Mouse (Mus musculus) regulatory T cell (primary cell): Measurements from ENCODE around the gene Ccdc85c.

Source experiments
- in situ Hi-C: fragments of 300-600 bp; cut with MboI, MseI; formaldehyde crosslinking; loops from one replicate; pipeline ENCODE4 v1.15.1; 2025; ENCODE audit warnings: high pct_unique_total_duplicates

The Ccdc85c gene

DNA sequence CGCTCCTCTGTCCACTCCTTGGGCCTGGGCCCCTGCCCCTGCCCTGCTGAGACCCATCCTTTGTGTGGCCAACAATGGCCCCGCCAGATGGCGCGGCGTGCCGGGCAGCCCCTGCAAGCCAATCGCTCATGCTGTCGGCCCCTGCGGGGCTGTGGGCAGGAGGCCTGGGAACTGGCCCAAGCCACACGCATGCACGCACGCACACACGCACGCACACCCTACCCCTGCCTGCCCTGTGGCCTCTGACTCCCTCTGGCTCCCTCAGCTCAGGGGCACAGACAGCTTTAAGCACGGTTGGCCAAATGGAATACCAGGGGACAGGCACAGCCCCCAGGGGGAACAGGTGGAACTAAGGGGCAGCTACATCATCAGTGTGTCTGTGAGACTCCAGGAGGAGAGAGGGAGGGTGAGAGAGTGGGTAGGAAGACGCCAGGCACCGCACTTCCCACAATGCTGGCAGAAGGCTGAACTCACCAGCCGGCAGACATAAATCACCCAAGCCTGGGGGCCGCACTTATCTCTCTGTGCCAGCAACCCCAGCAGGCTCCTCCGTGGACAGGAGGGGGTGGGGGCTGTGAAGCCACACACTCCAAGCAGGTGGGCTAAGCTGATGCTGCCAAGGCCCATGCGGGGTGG is 34.2 kb downstream of the Ccdc85c start:
- in situ Hi-C loops = loop anchor here (25.0 kb wide), 1 partner anchor 1921 kb away; no protein-coding TSS in a partner anchor

DNA sequence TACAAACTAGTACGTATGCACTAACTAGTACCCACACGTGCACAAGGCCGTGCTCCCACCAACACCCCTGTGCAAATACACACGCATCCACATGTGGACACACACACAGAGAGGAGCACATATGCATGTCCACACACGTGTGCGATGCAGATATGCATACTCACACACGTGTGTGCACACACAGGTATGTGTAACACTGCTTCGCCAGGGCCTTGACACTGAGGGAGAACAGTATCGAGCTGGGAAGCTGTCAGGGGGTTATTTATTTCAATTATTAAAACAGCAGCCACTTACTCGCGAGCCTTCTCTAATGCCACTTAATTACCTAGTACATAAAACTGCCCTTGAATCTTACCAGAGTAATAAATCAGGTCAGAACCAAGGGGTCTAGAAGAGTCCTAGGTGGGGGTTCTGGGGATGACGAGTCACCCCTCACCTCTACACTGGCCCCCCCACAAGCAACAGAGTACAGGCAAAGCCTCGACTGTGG is 34.8 kb downstream of the Ccdc85c start:
- in situ Hi-C loops = loop anchor here (25.0 kb wide), 1 partner anchor 1922 kb away; no protein-coding TSS in a partner anchor

DNA sequence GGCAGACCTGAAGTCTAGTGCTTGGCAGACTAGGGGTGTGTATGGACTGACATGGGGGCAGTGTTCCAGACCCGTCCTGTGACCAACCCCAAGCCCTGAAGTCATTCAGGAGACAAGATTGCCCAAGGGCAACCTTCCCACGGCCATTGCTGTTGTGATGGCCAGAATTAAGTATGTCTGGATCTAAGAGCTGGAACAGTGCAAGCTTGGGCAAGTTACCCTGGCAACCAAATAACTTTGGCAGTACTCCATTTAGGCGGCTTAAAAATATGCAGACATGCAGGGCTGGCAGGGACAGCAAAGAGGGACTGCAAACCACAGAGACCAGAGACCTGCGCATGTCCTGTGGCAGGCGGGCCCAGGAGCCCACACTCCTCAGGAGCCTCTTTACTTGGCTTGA is 35.8 kb downstream of the Ccdc85c start:
- in situ Hi-C loops = loop anchor here (10.0 to 25.0 kb wide), 2 partner anchors 55 to 1923 kb away; no protein-coding TSS in a partner anchor

DNA sequence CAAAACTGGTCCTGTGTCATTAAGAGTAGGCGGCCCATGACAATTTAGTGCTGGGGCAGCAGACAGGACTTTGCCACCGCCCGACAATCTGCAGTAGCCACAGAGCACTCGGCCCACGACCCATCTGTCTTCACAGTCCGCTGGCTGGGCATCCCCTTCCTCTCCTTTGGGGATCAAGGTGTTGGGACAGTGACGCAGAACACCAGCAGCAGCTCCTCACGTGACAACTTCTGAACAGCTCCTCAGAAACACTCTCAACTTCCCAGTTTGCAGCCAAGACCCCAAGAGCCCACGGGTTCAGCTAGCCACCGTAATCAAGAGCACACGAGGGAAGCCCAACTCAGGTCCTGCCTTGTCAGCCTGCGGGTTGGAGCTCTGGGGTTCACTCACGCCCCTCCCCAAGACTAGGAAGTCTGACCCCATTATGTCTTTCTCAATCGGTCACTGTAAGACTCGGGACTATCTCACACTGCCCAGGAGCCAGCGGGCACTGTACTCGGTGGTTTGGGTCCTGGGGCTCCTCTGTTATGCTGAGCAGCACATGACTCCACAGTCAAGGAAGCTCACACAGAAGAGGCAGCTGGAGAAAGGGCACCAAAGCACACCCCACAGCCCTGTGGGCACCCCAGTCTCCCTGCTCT is 36.7 kb downstream of the Ccdc85c start:
- in situ Hi-C loops = loop anchor here (10.0 to 25.0 kb wide), 2 partner anchors 56 to 1924 kb away; no protein-coding TSS in a partner anchor

DNA sequence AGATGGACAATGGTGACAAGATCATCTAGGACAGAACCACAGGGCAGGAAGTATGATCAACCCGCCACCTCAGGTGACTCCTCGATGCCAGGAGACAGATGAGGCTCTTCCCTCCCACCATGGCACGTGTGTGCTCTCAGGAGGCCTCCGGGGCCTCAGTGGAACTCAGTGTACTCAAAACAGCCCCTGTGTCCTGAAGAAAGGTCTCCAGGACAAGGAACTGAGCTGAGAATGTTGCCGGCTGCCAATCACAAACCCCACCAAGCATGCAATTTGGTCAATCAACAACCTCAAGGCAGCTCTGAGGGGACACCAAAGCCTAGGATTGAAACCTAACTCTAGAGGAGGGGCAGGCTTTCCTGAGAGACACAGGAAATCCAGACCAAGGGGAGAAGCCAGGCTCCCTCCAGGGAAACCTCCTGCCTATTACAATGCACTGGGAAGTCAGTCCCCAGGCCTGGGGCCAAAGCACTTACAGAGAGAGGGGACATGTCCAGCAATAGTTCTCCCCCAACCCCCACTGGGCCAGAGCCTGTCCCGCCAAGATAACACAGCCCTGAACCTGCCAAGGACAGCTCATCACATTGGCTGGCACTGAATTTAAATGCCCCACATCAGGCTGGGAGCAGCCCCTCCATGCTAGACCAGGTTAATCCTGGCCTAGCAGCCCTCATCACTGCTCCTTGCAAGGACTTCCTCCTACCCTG is 37.8 kb downstream of the Ccdc85c start:
- in situ Hi-C loops = loop anchor here (10.0 to 25.0 kb wide), 2 partner anchors 57 to 1925 kb away; no protein-coding TSS in a partner anchor

DNA sequence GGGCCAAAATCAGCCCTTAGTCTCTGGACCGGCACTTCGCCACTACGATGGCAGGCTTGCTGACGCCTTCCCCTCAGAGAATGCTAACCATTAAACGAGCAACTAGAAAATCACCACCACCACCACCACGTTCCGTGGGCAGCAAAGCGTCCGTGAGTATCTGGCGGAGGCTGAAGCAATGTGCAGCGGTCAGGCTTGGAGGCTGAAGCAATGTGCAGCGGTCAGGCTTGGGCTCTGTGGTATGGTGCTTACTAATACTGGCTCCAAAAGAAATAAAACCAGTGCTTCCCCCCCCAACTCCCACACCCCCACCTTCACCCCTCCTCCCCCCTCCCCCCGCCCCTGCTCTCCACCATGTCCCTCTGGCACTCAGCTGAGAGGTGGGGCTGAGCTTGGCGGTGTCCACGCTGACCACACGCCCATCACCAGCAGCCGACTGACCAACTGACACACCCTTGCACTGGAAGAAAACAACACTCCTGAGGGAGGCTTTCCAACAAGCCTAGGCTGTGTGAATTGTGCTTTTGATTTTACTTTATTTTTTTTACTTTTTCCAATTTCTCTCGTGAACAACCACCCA is 39.2 kb downstream of the Ccdc85c start:
- in situ Hi-C loops = loop anchor here (10.0 to 25.0 kb wide), 2 partner anchors 59 to 1926 kb away; no protein-coding TSS in a partner anchor

DNA sequence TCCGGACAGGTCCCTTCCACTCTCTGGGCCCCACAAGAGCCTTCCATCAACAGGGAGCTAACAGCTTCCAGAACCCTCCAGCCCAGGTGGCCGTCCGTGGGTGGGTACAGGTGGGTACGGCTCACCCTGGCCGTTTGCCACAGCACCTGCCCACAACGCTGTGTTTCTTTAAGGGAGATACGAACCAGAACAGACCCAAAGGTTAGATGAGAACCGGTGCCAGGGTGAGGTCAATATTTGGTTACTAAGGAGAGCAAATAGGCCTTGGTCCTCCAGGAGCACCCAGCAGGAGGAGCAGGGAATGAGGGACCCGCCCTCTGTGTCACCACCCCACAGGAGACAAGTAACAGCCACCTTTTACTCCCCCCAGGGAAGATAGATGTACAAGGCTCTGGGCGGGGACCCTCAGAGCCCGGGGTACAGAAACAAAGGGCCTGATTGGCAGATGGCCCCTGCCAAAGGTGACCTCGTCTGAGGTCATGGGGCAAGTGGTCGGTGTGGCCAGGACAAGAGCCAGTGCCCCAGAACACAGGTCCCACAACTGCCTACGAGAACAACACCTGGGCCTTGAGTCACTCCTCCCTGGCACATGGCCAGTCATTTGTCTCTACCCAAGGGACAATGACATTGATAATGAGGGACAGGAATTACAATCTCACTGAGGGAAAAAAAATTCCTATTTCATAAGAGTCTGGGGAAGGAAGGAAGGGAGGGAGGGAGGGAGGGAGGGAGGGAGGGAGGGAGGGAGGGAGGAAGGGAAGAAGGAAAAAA is 40.2 kb downstream of the Ccdc85c start:
- in situ Hi-C loops = loop anchor here (10.0 to 25.0 kb wide), 2 partner anchors 60 to 1927 kb away; no protein-coding TSS in a partner anchor

DNA sequence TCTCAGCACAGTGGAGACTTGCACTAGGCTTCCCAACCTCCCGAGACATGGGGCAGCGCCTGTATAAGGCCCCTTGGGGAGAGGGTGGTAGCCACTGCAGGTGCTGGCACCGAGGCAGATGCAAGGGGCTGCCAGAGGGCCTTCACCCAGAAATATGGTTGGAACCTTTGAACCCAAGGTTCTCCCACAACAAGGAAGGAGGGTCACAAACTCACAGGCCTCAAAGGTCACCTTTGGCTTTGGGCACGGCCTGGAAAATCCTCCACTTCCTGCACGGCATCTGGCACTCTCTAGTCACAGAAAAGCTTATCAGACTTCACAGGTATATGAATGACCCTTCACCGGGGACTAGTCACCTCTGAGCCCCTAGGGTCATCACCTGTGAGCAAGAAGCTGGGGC is 41.5 kb downstream of the Ccdc85c start:
- in situ Hi-C loops = loop anchor here (10.0 to 25.0 kb wide), 2 partner anchors 61 to 1929 kb away; no protein-coding TSS in a partner anchor

DNA sequence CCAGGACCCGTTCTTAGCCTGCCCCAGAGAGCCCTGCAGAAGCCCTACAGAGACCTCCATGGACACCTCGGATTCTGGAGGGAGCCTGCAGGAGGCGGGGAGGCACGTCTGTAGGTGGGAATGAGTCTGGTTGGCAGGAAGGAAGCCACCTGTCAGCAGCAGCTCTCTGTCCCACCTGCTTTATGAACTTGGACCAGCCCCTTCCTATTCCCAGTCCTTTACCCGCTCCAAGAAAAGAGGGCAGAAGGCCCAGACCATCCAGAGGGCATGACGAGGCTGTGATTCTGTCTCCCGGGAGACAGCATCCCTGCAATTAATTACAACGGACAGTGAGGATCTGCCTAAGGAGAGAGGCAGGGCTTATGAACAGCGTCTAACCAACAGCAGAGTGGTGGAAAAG is 43.3 kb downstream of the Ccdc85c start:
- in situ Hi-C loops = loop anchor here (10.0 to 25.0 kb wide), 2 partner anchors 63 to 1930 kb away; no protein-coding TSS in a partner anchor

DNA sequence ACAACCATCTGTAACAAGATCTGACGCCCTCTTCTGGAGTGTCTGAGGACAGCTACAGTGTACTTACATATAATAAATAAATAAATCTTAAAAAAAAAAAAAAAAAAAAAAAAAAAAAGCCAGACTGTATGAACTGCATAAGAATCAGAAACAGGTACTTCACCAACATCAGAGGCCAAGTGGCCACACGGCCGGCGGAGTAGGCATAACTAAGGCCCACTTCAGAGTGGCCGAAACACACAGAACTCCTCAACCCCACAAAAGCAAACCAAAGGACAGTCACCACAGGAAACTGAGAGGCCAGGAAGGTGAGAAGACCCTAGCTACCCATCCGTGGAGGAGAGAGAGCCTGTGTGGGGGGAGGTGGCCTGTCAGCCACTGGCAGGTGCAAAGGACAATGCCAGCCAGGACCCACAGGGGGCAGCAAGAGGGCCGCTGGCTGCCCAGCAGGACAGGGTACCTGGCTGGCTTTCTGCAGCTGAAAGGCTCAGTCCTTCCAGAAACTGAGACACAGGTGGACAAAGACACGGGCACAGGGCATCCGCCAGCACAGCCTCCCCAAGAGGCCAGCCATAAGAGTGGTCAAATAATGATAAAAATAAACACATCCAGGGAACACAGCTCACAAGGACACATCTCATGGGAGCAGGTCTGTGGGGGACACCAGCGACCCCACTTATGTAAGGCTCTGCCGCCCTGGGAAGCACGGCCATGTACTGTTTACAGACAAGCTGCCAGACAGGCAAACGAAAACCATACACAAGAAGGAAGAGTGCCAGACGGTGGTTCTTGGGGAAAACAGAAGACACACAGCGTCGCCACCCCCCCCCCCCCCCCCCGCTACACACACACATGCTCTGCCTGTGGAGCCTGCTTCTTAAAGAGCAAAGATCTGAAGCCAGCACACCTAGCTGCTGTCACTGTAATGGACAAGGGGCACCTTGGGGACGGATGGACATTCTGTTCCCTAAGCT is 44.1 kb downstream of the Ccdc85c start:
- in situ Hi-C loops = loop anchor here (10.0 to 25.0 kb wide), 2 partner anchors 64 to 1931 kb away; no protein-coding TSS in a partner anchor

DNA sequence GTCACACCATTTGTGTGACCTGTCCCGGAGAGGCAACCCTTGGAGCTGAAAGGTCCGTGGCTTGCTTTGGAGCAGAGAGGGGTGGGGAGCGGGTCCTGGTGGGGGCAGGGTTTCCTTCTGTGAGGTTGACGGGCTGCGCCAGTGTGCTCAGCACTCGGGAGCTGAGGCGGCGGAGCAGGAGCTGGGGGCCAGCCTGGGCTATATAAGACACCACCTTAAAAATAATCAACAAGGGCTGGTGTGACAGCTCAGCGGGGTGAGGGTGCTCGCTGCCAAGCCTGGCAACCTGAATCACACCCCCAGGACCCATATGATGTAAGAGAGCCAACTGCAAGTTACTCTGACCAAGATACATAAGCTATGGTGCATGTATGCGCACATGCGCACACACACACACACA is 45.1 kb downstream of the Ccdc85c start:
- in situ Hi-C loops = loop anchor here (10.0 to 25.0 kb wide), 2 partner anchors 65 to 1932 kb away; no protein-coding TSS in a partner anchor

DNA sequence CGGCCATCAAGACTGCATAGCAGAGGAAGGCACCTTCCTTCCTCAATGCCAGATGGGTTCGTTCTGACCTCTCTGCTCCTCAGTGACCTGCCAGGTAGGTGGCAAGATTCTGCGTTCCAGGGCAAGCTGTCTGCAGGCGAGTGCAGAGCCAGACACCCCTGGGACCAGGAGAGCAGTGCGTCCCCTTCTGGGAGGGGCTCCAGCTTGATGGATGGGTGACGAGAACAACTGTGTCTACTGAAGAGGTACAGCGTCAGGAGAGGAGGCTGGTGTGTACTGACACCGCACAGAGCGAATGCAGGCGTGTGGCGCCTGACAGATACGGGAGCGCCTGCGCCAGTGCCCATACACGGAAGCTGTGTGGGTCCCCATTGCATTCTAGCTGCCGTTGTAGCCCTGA is 47.7 kb downstream of the Ccdc85c start:
- in situ Hi-C loops = loop anchor here (25.0 kb wide), 1 partner anchor 1935 kb away; no protein-coding TSS in a partner anchor

DNA sequence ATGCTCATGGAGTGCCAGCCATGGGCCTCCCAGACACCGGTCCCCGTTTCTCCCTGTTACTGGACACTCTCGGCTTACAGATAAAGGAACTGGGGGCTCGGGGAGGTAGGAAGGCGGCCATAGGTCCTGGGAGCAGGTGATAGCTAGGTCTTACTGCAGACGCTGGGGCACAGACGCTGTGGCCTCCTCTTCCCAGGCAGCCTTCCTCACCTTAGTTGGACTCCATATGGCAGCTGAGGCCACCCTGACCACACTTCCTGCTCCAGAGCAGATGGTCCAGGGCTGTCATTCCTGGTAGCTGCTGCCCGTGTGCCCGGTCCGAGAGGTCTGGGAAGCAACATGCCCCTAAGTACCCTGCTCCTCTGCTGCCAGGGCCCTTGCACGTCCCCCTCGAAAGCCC is 48.3 kb downstream of the Ccdc85c start:
- in situ Hi-C loops = loop anchor here (25.0 kb wide), 1 partner anchor 1935 kb away; no protein-coding TSS in a partner anchor

DNA sequence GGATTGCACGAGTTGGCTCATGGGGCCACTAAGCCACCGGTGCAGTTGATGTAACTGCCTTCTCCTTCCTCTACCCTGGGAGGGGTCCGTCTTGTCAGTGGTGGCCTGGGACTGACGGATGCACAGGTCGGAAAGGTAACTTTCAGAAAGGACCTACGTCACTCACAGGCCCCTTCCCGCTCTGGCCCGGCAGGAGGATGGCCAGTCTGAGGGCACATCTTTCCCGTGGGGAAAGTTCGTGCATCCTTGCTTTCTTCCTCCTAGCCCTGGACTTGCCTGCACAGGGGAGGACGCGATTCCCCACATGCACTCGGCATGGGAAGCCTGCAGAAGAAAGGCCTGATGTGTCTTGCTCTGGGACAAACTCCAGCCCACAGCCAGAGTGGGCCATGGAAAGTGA is 49.0 kb downstream of the Ccdc85c start:
- in situ Hi-C loops = loop anchor here (25.0 kb wide), 1 partner anchor 1936 kb away; no protein-coding TSS in a partner anchor

DNA sequence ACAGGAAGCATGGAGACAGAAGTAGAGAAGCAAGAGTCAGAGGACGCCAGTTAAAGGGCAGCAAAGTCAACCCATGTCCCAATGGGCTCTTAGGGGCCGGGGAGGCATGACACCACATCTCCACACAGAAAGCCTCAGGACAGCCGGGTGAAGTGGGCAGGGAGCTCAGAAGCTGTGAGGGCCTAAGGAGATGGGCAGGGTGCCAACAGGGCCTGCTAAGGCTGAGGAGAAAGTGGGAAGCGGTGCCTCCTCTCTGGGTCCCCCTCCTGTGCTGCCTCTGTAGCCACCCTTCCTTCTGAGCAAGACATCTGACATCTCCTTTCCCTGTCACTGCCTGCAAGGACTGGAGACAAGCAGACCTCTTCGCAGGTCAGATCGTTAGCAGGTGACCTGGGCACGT is 49.4 kb downstream of the Ccdc85c start:
- in situ Hi-C loops = loop anchor here (25.0 kb wide), 1 partner anchor 1937 kb away; no protein-coding TSS in a partner anchor

DNA sequence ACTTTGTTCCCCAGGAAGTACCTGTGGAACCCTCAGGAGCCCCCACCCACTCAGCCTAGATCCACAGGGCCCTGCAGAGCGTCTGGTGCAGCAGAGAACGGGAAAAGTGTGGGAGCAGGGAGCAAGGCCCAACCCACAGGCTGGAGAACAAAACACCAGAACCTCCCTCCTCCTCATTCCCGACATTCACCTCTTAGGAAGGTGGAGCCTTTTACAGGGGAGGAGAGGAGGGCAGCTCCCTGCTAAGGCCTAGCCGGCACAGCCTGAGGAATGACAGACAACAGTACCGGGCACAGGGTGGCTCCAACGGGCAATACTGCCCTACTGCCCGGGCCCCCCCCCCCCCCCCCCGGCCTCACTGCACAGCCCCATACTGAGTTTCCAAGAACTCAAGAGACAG is 51.9 kb downstream of the Ccdc85c start:
- in situ Hi-C loops = no loop called here

DNA sequence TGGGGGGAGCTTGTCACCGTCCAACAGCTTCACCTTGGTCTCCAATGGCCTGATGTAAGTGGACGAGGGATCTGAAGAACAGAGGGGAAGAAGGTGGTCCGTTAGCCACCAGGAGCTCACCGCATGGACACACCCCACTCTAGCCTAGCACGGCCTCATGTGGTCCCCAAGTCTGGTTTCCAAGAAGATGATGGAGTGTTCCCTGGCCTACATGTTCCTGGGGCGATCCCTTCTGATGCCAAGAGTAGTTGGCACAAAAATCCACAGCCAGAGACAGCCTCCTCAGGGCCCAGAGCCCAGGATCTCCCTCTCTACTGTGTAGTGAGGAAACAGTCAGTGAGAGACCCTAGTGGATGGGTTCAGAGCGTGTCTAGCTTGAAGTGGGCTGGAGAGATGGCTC is 53.5 kb downstream of the Ccdc85c start:
- in situ Hi-C loops = no loop called here

DNA sequence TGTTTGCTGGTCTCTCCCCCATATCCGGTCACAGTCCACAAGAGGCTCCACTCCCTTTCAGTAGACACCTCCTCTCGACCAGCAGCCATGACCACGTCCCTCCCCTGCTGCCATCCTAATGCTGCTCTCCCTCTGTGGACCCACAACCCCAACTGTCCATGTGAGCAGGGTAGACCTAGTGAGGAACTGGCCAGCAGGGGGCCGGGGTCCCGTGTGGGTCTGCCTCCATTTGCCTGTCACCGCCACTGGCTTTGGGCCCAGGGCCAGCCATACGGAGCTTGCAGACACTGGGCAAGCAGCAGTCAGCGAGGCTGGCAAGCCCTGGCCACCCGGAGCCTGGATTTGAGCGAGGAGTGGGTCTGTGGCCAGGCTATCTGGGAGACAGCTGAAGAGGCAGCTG is 54.0 kb downstream of the Ccdc85c start:
- in situ Hi-C loops = no loop called here

DNA sequence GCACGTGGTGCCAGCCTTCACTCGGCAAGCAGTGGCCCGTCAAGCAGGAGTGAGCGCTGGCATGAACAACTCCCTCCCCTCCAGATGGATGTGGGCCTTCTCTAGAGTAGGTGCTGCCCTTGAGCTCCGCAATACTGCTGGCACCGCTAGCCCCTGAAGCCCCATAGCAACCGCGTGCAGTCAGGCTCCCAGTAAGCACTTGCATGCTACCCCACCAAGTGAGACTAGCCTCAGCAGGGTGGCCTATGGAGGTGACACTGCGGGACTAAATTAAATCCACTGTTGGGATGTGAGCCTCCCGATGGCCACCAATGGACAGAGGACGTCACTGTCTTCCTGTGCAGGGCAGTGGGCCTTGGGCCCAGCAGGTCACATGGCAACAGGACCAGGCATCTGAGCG is 54.6 kb downstream of the Ccdc85c start:
- in situ Hi-C loops = no loop called here
